Mouse (Mus musculus): Measurements from ENCODE around the gene Selenow.

The Selenow gene

DNA sequence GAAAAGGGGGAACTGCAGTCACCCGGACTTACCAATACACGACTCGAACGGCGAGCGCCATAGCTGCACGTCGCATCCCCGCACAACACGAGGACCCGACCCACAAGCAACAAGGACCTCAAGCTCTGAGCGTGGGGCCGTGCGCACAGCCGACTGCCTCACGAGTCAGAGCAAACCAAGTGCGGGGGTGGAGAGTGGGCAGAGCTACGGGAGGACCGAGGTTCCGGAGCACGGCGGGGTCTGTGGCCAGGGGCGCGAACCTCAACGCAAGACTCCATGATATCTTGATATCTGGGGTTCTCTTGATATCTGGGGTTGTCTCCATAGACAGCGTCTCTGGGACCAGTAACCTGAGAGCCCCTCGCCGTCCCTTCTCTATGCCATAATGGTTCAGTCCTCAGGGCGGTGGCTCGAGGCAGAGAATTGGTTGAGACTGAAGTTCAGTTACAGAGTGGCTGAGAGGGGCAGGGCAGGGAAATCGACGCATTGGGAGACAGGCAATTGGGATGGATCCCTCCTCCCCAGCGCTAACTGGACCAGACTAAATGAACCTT is at the start of gene Selenow:
Selenow (minus strand) TSS at position 183 of the 554 bp plus-strand sequence.
- DNase-seq (ENCODE audit: low read depth, low spot score), result peak; percentile 87

DNA sequence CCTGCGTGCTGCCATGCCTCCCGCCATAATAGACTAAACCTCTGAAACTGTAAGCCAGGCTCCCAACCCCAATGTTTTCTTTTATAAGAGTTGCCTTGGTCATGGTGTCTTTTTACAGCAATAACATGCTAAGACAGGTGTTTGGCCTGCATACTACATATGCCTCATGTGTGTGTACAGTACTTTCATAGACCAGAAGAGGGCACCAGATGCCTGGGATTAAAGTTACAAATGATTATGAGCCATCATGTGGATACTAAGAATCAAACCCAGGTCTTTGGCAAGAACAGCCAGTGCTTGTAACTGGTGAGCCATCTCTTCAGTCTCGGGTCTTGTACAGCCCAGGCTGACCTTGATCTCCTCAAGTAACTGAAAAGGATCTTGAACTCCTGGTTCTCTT is 47.5 kb upstream of the Selenow start:
- no peak for DNase-seq (ENCODE audit: low read depth, low spot score)

DNA sequence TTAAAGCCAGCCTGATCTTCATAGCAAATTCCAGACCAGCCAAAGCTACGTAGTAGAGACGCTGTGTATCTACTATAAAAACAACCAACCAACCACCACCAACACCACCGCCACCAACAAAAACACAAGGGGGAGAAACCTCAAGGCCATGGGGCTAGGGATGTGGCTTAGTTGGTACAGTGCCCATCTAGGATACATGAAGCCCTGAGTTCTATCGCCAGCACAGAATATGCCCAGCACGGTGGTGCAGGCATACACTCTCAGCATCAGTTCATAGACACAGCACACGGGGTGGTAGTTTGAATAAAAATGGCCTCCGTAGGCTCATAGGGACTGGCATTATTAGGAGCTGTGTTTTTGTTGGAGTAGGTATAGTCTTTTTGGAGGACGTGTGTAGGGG is 46.1 kb upstream of the Selenow start:
- no peak for DNase-seq (ENCODE audit: low read depth, low spot score)

DNA sequence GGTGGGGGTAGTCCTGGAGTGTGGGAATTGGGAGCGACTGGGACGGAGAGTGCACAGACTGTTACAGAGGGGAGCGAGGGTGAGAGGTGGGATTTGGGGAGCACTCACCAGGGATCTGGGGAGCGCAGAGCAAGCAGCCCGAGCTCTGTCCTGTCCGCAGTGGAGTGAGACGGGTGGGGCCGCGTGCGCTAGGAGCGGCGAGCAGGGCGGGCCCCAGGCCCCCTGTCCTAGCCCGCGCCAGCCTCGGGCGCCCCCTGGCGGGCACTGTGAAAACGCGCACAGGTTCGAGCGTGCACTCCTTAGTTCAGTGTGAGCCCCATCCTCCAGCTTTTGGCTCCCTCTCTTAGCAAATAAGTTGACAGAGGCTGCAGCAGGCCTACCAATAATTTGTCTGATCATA is 45.1 kb upstream of the Selenow start, which contains the start of gene Ehd2:
Ehd2 (minus strand) TSS at position 256 of the 400 bp plus-strand sequence.
- DNase-seq (ENCODE audit: low read depth, low spot score), result peak; percentile 61

DNA sequence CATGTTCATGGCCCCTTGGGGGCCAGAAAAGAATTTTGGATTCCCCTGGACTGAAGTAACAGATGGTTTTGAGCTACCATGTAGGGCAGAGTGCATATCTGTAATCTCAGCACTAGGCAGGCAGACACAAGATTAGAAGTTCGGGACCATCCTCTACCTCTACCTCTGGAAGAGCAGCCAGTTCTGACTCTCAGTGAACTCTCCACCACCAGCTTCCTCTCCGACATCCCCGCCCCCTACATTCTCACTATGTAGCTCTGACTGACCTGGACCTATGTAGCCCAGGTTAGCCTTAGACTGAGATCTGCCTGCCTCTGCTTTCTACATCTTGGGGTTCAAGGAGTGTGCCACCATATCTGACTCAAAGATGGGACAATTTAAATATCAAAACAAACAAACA is 44.3 kb upstream of the Selenow start:
- DNase-seq (ENCODE audit: low read depth, low spot score), result no peak

DNA sequence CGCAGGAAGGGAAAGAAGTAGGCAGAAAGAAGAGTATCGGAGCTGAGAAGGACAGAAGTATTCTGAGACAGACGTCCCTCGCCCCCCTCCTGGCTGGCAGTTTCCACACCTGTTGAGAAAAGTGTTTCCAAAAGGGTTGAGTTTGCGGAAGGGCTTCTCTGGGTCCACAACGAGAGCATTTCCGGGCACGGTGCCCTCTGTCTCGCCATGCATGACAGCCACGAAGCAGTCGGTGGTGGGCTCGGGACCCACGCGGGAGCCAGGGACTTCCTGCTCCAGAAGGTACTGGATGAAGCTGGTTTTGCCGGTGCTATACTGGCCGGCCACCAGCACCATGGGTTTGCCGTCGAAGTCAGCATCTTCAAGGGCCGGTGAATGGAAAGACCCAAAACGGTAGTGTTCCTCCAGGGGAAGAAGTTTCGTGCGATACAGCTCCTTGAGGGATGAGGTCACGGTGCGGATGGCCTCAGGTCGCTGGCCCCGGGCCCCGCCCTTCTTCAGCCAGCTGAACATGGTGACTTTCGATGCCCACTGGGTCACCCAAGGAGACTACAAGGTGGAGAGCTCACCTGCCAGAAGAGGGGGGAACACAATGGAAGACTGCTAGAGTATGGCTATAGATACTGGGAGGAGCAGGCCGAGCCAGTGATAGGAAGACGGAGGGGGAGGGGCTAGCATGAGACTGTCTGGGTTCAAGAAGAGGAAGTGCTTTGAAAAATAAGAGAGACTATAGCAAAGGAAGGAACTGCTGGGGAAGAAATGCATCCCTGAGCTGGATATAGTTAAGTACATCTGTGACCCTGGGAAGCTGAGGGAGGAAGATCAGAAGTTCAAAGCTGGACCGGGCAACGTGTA is 41.8 kb upstream of the Selenow start:
- DNase-seq (ENCODE audit: low read depth, low spot score), result no peak

DNA sequence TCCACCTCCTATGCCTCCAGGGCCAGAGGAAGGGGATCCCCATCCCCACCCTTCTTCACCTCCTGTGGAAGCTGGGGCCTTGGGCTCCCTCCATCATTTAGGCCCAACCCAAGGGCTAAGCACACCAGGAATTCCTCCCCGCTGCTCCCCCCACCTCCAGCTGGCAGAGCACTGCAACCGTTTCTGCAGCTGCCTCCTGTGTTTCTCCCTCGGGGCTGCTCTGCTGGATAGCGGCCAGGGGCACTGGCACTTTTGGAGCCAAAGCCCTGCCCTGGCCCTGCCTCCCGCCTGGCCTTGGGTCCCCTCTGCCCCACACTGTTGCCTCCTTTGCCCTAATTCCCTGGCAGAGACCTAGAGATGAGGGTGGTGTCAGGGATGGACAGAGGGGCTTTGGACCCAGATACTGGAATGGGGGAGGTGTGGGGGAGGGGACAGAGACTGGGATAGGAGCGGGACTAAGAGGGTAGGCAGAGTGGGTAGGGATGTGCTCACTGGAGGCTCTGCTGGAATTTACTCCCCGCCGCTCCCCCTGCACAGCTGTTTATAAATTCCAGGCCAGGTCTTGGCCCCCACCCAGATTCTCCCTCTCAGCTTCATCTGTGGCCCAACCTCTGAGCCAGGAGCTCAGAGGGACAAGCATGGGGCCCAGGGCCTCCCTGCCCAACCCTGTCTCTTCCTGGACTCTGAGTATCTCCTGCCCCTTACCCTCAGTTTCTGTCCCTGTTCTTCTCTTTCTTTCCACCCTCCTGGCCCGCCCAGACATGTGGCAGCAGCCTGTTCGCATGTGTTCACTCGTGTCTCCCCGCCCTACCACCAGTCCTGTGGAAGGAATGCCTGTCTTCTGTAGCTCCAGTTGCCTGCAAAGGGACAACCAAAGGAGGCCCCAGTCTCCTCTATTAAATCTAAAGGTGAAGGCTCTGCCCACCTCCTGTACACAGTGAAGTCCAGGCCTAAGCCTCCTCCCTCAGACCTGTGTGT is 40.4 kb upstream of the Selenow start:
- peak; percentile 40 for DNase-seq (ENCODE audit: low read depth, low spot score)

DNA sequence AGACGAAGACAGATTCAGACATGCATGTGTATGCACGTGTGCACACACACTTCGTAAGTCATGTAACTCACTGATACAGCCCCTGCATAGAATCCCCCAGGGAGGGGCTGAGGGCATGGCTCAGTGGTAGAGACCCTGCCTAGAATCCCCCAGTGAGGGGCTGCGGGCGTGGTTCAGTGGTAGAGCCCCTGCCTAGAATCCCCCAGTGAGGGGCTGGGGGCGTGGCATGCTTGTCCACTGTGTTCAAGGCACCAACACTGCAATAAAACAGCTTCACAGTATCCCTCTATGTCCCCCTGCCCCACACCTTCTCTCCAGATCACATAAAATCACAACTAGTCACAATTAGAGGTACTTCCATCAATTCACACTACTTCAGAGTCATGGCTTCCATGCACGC is 39.6 kb upstream of the Selenow start:
- no peak for DNase-seq (ENCODE audit: low read depth, low spot score)

DNA sequence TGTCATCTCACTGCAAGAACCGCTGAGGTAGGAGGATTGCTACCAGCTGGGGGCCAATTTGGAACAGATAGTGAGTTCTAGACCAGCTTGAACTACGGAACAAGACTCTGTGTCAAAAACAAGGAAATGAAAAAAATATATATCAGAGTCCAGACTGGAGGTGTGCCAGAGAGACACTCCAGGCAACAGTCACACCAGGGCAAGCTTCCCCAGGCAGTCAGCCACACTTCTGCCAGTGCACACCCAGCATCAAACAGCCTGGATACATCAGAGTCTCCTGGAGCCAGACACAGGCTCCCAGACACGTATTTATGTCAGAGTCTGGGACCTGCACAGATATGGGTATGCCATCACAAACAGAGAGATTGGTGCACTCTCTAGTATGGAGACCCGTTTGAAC is 39.0 kb upstream of the Selenow start:
- no peak for DNase-seq (ENCODE audit: low read depth, low spot score)

DNA sequence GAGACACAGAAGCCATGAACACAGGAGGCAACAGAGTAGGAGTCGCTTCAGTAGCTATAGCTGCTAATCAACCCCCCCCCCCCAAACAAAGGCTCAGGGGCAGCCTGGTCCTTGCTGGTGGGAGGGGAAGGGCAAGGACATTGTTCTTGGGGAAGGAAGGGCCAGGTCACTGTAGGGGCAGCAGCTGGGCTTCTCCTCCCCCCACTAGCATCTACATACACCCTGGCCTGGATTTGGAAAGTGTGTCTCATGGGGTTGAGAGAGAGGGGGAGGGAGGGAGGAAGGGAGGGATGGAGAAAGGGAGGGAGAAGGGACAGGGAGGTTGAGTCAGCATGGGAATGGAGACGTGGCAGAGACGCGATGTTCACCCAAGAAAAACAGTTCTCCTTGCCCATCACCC is 38.5 kb upstream of the Selenow start:
- DNase-seq (ENCODE audit: low read depth, low spot score), result no peak

DNA sequence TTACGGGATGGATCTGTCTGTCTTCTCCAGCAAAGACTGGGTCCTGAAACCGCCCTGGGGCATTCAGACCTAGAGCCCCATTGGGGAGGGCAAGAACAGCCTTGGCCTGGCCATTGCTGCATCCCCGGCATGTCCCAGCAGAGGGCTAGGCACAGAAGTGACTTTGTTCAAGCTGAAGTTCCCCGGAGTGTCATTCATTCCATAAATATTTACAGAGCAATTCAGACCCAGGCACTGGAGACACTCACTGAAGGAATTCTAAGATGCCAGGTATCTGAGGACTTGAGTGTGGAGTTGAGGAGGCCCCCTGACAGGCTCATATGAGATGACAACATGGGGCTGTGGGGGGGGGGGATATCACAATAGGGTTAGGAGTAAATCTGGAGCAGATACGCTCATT is 33.9 kb upstream of the Selenow start:
- DNase-seq (ENCODE audit: low read depth, low spot score), result no peak

DNA sequence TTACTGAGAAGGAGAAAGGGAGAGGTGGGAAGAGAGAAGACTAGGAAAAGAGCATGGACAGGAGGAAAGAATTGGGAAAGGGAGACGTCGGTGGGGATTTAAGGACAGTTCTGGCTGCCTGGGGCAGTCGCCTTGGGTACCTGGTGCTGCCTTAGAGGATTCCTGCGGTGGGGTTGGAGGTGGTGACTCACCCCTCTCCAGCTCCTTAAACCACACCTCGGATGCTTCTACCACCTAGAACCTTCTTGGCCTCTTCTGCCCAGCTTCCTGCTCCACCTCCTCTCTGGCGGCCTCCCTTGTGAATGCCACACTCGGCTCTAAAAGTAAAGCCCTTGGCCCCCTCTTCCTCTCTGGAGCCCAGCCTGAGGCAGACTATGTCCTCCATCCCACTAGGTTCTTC is 33.3 kb upstream of the Selenow start:
- no peak for DNase-seq (ENCODE audit: low read depth, low spot score)

DNA sequence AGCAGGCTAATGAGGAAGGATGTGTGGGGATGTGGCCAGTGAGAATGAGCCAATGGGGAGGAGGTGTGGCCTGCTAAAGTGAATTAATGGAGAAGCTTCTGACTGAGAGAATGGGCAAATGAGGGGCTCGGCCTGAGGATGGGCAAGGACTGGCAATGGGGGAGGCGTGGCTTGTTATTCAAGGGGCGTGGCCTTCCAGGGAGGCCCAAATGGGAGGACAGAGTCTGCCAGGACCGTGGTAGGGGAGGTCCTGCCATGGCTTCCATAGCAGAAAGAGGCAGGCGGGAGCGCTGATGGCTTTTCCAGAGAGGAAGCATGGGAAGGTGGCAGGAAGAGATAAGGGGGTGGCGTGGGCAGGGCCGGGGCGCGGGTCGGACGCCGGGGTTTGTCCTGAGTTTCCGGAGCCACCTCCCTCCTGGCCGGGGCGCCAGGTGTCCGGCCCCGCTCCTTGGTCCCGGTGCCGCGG is 32.8 kb upstream of the Selenow start:
- no peak for DNase-seq (ENCODE audit: low read depth, low spot score)

DNA sequence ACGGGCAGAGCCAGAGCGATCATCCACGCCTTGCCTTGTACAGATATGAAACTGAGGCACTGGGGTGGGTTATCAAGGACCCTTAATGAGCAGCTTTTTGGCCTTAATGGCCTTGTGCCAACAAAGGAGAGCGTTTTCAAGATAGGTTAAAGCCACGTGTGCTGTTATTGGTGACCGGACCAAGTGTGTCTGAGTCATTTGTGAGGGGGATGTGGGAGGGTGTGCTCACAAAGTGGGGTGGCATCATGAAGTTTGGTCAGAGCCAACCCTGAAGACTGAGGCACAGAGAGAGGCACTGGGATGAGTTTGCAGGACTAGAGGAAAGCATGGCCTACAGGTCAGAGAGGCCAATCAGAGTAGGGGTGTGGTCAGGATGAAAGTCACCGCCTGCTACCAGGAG is 32.2 kb upstream of the Selenow start:
- no peak for DNase-seq (ENCODE audit: low read depth, low spot score)

DNA sequence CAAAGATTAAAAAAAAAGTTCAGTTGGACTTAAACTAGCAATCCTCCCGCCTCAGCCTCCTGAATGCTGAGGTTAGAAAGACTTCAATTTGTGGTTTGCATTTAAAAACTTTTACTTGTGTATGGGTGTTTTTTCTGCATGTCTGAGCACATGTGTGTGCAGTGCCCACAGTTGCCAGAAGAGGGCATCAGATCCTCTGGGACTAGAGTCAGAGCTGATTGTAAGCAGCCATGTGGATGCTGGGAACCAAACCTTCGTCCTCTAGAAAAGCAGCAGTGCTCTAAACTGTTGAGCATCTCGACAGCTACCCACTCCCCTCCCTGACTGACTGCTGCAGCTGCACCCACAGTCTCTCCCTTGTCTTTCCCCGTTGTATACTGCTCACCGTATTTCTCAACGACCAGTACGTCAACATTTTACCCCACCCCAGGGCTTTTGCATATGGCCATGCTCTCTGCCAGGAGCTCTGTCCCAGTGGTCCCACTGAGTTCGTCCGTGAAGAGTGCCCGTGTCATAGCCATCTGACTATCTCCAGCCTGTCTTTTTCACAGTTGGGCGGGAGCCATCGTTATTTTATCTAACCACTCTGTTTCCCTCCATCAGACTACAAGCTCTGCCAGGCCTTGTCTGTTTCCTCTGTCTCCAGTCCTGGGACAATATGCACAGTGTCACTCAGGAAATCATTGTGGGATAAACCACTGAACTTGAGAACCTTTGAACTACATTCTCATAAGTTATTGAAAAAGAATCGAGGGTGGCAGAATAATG is 31.3 kb upstream of the Selenow start:
- DNase-seq (ENCODE audit: low read depth, low spot score), result no peak

DNA sequence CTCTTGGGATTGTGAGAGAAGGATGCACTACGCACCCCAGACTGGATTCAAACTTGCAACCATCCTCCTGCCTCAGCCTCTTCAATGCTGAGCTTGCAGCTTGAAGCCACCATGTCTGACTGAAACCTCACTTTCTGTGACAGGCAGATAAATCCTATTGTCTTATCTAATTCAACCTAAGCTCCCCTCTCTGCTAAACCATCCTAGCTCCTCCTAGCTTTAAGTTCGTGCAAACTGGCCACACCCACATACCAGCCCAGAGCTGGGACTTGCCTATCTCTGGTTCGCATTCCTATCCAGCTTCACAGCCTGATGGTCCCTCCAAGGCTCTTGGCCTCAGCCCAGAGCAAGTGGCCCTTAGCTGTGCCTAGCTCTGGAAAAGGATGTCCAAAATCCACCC is 30.2 kb upstream of the Selenow start:
- no peak for DNase-seq (ENCODE audit: low read depth, low spot score)

DNA sequence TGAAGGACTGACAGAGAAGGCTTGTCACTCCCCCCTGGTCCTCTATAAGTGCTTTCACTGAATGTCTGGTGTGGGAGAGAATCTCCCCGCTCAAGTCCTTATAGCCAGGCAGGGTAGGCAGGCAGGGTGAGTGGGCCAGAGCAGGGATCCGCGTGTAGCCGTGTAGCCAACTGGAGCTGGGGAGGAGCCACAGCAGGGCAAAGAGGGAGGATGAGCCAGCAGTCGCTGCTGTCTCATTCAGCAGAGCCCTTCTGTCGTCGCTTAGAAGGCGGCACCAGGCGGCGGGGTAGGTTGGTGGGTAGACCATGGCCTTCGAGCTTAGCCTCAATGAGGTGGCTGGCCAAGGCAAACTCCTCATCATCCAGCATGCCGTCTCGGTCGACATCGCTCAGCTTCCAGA is 27.8 kb upstream of the Selenow start:
- no peak for DNase-seq (ENCODE audit: low read depth, low spot score)

DNA sequence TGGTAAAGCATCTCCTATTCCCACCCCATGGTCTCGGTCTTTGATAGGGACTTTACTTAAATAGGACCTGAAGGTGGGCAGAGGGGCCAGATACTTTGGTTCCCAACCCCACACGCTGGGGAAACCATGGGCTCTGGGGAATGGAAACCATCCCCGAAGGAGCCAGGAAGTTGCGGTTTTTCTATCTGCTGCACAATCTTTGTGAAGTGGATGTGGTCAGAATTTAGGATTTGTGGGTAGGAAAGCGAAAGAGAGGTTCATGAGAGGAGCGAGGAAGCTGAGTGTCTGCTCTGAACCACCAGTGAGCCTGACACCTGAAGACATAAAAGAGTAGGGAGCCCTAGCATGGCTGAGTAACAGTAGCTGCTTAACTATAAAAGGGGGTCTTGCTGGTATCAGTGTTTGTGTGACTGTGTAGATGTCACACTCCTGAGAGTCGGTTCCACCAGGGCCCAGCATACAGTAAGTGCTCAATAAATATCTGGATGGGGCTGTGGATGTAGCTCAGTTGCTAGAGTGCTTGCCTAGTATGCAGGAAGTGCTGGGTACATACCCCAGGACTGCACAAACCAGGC is 27.1 kb upstream of the Selenow start:
- DNase-seq (ENCODE audit: low read depth, low spot score), result no peak

DNA sequence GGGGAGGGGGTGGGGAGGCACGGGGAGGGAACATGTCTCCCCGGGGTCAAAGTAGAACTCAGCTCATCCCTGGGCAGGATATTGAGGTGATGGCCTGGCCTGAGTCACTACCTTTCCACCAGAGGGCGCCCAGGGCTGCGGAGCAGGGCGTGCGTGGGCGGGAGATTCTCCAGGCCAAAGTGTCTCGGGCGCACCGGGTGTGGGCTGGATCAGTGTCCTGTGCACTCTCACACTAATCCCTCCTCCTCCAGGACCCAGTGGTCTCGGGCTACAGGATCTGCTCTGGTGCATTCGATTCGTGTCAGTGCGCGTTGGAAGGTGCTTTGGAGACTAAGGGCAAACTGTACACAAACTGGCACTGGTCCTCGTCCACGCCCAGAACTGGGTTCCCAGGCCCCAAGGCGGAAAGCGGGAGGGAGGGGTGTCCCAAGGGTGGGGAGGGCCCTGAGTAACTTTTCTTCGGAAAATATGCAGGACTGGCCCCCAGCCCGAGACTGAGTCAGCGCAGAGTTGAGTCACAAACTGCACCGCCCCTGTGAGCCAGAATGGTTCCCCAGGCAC is 26.3 kb upstream of the Selenow start:
- peak; percentile 70 for DNase-seq (ENCODE audit: low read depth, low spot score)

DNA sequence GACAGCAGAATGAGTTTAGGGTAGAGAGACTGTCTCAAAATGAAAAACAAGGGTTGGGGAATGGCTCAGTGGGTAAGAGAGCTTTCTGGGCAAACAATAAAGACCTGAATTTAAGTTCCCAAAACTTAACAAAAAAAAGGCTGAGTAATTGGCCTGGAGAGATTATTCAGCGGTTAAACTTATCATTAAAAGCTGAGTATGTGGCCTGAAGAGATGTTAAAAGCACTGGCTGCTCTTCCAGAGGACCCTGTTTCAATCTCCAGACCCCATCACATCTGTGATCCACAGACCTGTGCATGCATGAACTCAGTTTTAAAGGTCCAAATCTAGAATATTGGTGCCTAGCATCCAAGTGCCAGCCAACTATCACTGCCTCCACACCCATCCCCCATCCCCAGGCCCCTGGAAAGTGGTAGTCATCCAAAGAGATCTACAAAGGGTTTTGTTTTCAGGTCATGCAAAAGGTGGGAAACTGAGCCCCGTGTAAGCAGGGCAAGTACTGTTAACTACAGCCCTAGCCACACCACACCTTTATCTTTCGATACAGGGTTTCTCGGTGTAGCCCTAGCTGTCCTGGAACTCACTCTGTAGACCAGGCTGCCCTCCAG is 25.6 kb upstream of the Selenow start:
- DNase-seq (ENCODE audit: low read depth, low spot score), result no peak
